Mouse (Mus musculus) common myeloid progenitor, adult 5-6 weeks (primary cell): ENCODE results near the gene Rhoh. TPM values are rescaled to one million over a fixed set of nuclear protein-coding genes. Genes with fewer than 3 reads are reported as not detected.

Source experiments
- ATAC-seq: replicated peaks from 2 replicates; pipeline ENCODE4 v1.8.0; 2016; ENCODE audit warnings: low read depth, mild to moderate bottlenecking, moderate TSS enrichment, inconsistent platforms; ENCODE audit not compliant: poor library complexity, severe bottlenecking
- total RNA-seq: library from RNA; stranded (forward); fragments of 200-1000, 187-1606 nt; gene quantifications from 2 replicates; pipeline ENCODE4 v1.2.3, GENCODE M21; 2017

Rhoh gene
- total RNA-seq, 1 experiment from 2014 or later: 33.6 TPM

GRCm38 (mm10) chr5:65858898-65859297, 2.1 kb upstream of the Rhoh start:
- no peak for ATAC-seq

GRCm38 (mm10) chr5:65859396-65859795, 1.6 kb upstream of the Rhoh start:
- ATAC-seq: no peak

- ATAC-seq: peak; percentile 67
Observed at GRCm38 (mm10) chr5:65860281-65861000, 572 bp upstream of the Rhoh start.

- ATAC-seq: no peak
Observed at GRCm38 (mm10) chr5:65862217-65862927, 1.4 kb downstream of the Rhoh start.

- ATAC-seq: peak; percentile 68
Observed at GRCm38 (mm10) chr5:65863349-65863749, 2.3 kb downstream of the Rhoh start.

GRCm38 (mm10) chr5:65864486-65864885, 3.5 kb downstream of the Rhoh start:
- ATAC-seq: no peak

GRCm38 (mm10) chr5:65864946-65865345, 3.9 kb downstream of the Rhoh start:
- ATAC-seq: no peak

- no peak for ATAC-seq
Observed at GRCm38 (mm10) chr5:65866591-65866990, 5.6 kb downstream of the Rhoh start.

- peak; percentile 67 for ATAC-seq
Observed at GRCm38 (mm10) chr5:65867380-65868116, 6.5 kb downstream of the Rhoh start.

GRCm38 (mm10) chr5:65868419-65868818, 7.4 kb downstream of the Rhoh start:
- 0 out of 2 replicates have a peak, but pooled peaks have one; percentile 13 for ATAC-seq

- no peak for ATAC-seq
Observed at GRCm38 (mm10) chr5:65869660-65870059, 8.6 kb downstream of the Rhoh start.

- ATAC-seq: no peak
Observed at GRCm38 (mm10) chr5:65871276-65871875, 10.4 kb downstream of the Rhoh start.

- ATAC-seq: peak; percentile 62
Observed at GRCm38 (mm10) chr5:65873212-65873611, 12.2 kb downstream of the Rhoh start.

GRCm38 (mm10) chr5:65875269-65875668, 14.3 kb downstream of the Rhoh start:
- ATAC-seq: no peak

- ATAC-seq: no peak
Observed at GRCm38 (mm10) chr5:65878367-65878766, 17.4 kb downstream of the Rhoh start.

GRCm38 (mm10) chr5:65881254-65881653, 20.2 kb downstream of the Rhoh start:
- ATAC-seq: no peak

GRCm38 (mm10) chr5:65882476-65883205, 21.6 kb downstream of the Rhoh start:
- ATAC-seq: peak; percentile 50

- ATAC-seq: peak; percentile 27; the same call in 1 of the 2 replicates
Observed at GRCm38 (mm10) chr5:65883355-65883754, 22.3 kb downstream of the Rhoh start.

GRCm38 (mm10) chr5:65885699-65886443, 24.9 kb downstream of the Rhoh start:
- no peak for ATAC-seq
